Mouse (Mus musculus): ENCODE results near the gene Olfr645. TPM values are rescaled to one million over a fixed set of nuclear protein-coding genes. Genes with fewer than 3 reads are reported as not detected.

The Olfr645 gene
- polyA plus RNA-seq, 1 experiment from 2014 or later: not detected

GRCm38 (mm10) chr7:104035145-104035544, 50.1 kb downstream of the Olfr645 start, which contains the start of gene Olfr641:
TSS of gene Olfr641 (plus strand) at chr7:104035445.
- Histone ChIP-seq H3K4me2 (no peak within 1 kb of the TSS), H3K9me3 (replicated peaks; ENCODE audit: control insufficient read depth, low read length) (no peaks in the 10 kb centered on the region), H3K27me3 (ENCODE audit: control insufficient read depth, insufficient read depth, low read length) (no peaks in the 10 kb centered on the region), H3K4me1 (ENCODE audit: control insufficient read depth, insufficient read depth, low read length) (no peaks in the 10 kb centered on the region), H3K9ac (ENCODE audit: low read depth, low read length) (no peak within 1 kb of the TSS), H3K36me3 (ENCODE audit: control insufficient read depth, insufficient read depth, low read length) (no peaks in the 10 kb centered on the region), H3K27ac (ENCODE audit: low read depth, low read length) (no peak within 1 kb of the TSS), H3K4me3 (ENCODE audit: low read depth, low read length) (no peak within 1 kb of the TSS)
- no peak for ATAC-seq (replicated peaks; ENCODE audit: insufficient number of reproducible peaks, low FRiP score, low TSS enrichment)
- 64% methylated on average over 1 of the region's 1 CpGs for WGBS (ENCODE audit: insufficient replicate concordance)

Other genes with a start within 250 kb of the Olfr645 start
- gene Hbb-bh2, start 244.9 kb downstream of the Olfr645 start, polyA plus RNA-seq (2014; fragmentation: Nextera tagmentation; extraction: Ambion mirVana): 0.31 TPM in 1 of 2 replicates, not detected in the other
- gene Hbb-bh1, start 242.3 kb downstream of the Olfr645 start, polyA plus RNA-seq (2014; fragmentation: Nextera tagmentation; extraction: Ambion mirVana): 7,786 and 8,740 TPM in 2 replicates
- 35,401 and 41,924 TPM in 2 replicates for gene Hbb-y, start 232.2 kb downstream of the Olfr645 start, polyA plus RNA-seq (2014; fragmentation: Nextera tagmentation; extraction: Ambion mirVana)
- gene Olfr66, start 199.2 kb downstream of the Olfr645 start, polyA plus RNA-seq (2014; fragmentation: Nextera tagmentation; extraction: Ambion mirVana): not detected in 2 replicates
- not detected in 2 replicates for gene Olfr64, start 191.0 kb downstream of the Olfr645 start, polyA plus RNA-seq (2014; fragmentation: Nextera tagmentation; extraction: Ambion mirVana)
- gene Olfr65, start 182.0 kb downstream of the Olfr645 start, polyA plus RNA-seq (2014; fragmentation: Nextera tagmentation; extraction: Ambion mirVana): not detected in 2 replicates
- not detected in 2 replicates for gene Olfr631, start 156.6 kb downstream of the Olfr645 start, polyA plus RNA-seq (2014; fragmentation: Nextera tagmentation; extraction: Ambion mirVana)
- 0.07 and 0.11 TPM in 2 replicates for gene Olfr632, start 151.1 kb downstream of the Olfr645 start, polyA plus RNA-seq (2014; fragmentation: Nextera tagmentation; extraction: Ambion mirVana)
- not detected in 2 replicates for gene Olfr633, start 141.0 kb downstream of the Olfr645 start, polyA plus RNA-seq (2014; fragmentation: Nextera tagmentation; extraction: Ambion mirVana)
- not detected in 2 replicates for gene Olfr635, start 114.3 kb downstream of the Olfr645 start, polyA plus RNA-seq (2014; fragmentation: Nextera tagmentation; extraction: Ambion mirVana)
- not detected in 2 replicates for gene Olfr638, start 86.7 kb downstream of the Olfr645 start, polyA plus RNA-seq (2014; fragmentation: Nextera tagmentation; extraction: Ambion mirVana)
- 0.03 TPM in 1 of 2 replicates, not detected in the other for gene Olfr639, start 68.2 kb downstream of the Olfr645 start, polyA plus RNA-seq (2014; fragmentation: Nextera tagmentation; extraction: Ambion mirVana)
- not detected in 2 replicates for gene Olfr640, start 59.9 kb downstream of the Olfr645 start, polyA plus RNA-seq (2014; fragmentation: Nextera tagmentation; extraction: Ambion mirVana)
- gene Olfr641, start 50.0 kb downstream of the Olfr645 start, polyA plus RNA-seq (2014; fragmentation: Nextera tagmentation; extraction: Ambion mirVana): not detected in 2 replicates
- gene Olfr642, start 32.8 kb downstream of the Olfr645 start, polyA plus RNA-seq (2014; fragmentation: Nextera tagmentation; extraction: Ambion mirVana): not detected in 2 replicates
- gene 4930516K23Rik, start 24.0 kb downstream of the Olfr645 start, polyA plus RNA-seq (2014; fragmentation: Nextera tagmentation; extraction: Ambion mirVana): not detected in 2 replicates
- not detected in 2 replicates for gene Olfr644, start 13.6 kb downstream of the Olfr645 start, polyA plus RNA-seq (2014; fragmentation: Nextera tagmentation; extraction: Ambion mirVana)
- gene Olfr646, start 19.4 kb upstream of the Olfr645 start, polyA plus RNA-seq (2014; fragmentation: Nextera tagmentation; extraction: Ambion mirVana): not detected in 2 replicates
- not detected in 2 replicates for gene Ubqln5, start 44.4 kb upstream of the Olfr645 start, polyA plus RNA-seq (2014; fragmentation: Nextera tagmentation; extraction: Ambion mirVana)
- gene Olfr643, start 51.9 kb upstream of the Olfr645 start, polyA plus RNA-seq (2014; fragmentation: Nextera tagmentation; extraction: Ambion mirVana): not detected in 2 replicates
- not detected in 2 replicates for gene Ubqln3, start 57.8 kb upstream of the Olfr645 start, polyA plus RNA-seq (2014; fragmentation: Nextera tagmentation; extraction: Ambion mirVana)
- gene Ubqlnl, start 65.1 kb upstream of the Olfr645 start, polyA plus RNA-seq (2014; fragmentation: Nextera tagmentation; extraction: Ambion mirVana): not detected in 2 replicates
- gene Olfm5, start 79.4 kb upstream of the Olfr645 start, polyA plus RNA-seq (2014; fragmentation: Nextera tagmentation; extraction: Ambion mirVana): not detected in 2 replicates
- 0.24 and 0.30 TPM in 2 replicates for gene Olfr648, start 97.9 kb upstream of the Olfr645 start, polyA plus RNA-seq (2014; fragmentation: Nextera tagmentation; extraction: Ambion mirVana)
- gene Olfr649, start 110.5 kb upstream of the Olfr645 start, polyA plus RNA-seq (2014; fragmentation: Nextera tagmentation; extraction: Ambion mirVana): not detected in 2 replicates
- 9.8 and 9.9 TPM in 2 replicates for gene Trim6, start 133.3 kb upstream of the Olfr645 start, polyA plus RNA-seq (2014; fragmentation: Nextera tagmentation; extraction: Ambion mirVana)
- 2.2 and 2.9 TPM in 2 replicates for gene Trim34a, start 159.0 kb upstream of the Olfr645 start, polyA plus RNA-seq (2014; fragmentation: Nextera tagmentation; extraction: Ambion mirVana)
- 0.42 and 0.57 TPM in 2 replicates for gene Trim5, start 202.6 kb upstream of the Olfr645 start, polyA plus RNA-seq (2014; fragmentation: Nextera tagmentation; extraction: Ambion mirVana)
- gene Trim12a, start 230.0 kb upstream of the Olfr645 start, polyA plus RNA-seq (2014; fragmentation: Nextera tagmentation; extraction: Ambion mirVana): 9.3 and 10.6 TPM in 2 replicates
- gene Trim34b, start 244.0 kb upstream of the Olfr645 start, polyA plus RNA-seq (2014; fragmentation: Nextera tagmentation; extraction: Ambion mirVana): 0.20 TPM in 1 of 2 replicates, not detected in the other